Mouse (Mus musculus) midbrain, embryonic 15.5 days (tissue): ENCODE results near the gene Mast1. TPM values are rescaled to one million over a fixed set of nuclear protein-coding genes. Genes with fewer than 3 reads are reported as not detected.

Experiments used
- ATAC-seq: fragments of 200-750 bp; cut with Nextera tagmentation; replicated peaks from 2 replicates; pipeline ENCODE4 v1.8.0; 2017; ENCODE audit warnings: moderate TSS enrichment
- H3K27ac ChIP-seq: fragments of 300-500 bp; sonication (generic); 2 replicates; pipeline ENCODE4 v1.5.1; 2015; ENCODE audit warnings: mild to moderate bottlenecking, inconsistent platforms
- H3K27me3 ChIP-seq: fragments of 300-500 bp; sonication (generic); replicated peaks from 2 replicates; pipeline ENCODE4 v1.6.1; 2015; ENCODE audit warnings: inconsistent platforms
- H3K36me3 ChIP-seq: fragments of 300-500 bp; sonication (generic); replicated peaks from 2 replicates; pipeline ENCODE4 v1.6.1; 2015; ENCODE audit warnings: inconsistent platforms
- H3K4me1 ChIP-seq: fragments of 300-500 bp; sonication (generic); 2 replicates; pipeline ENCODE4 v1.6.1; 2015; ENCODE audit warnings: inconsistent platforms
- H3K4me2 ChIP-seq: fragments of 300-500 bp; sonication (generic); 2 replicates; pipeline ENCODE4 v1.6.1; 2015; ENCODE audit warnings: inconsistent platforms, mild to moderate bottlenecking, moderate library complexity
- H3K4me3 ChIP-seq: fragments of 300-500 bp; sonication (generic); 2 replicates; pipeline ENCODE4 v1.5.1; 2015; ENCODE audit warnings: mild to moderate bottlenecking, inconsistent platforms
- H3K9ac ChIP-seq: fragments of 300-500 bp; sonication (generic); 2 replicates; pipeline ENCODE4 v1.6.1; 2015; ENCODE audit warnings: mild to moderate bottlenecking, inconsistent platforms
- H3K9me3 ChIP-seq: fragments of 300-500 bp; sonication (generic); 2 replicates; pipeline ENCODE4 v1.6.1; 2016; ENCODE audit warnings: inconsistent platforms
- WGBS: fragments of 180-500 bp; shearing (Covaris S2); methylation state at CpG from one replicate; pipeline ENCODE4 v1.1.7; 2015; ENCODE audit warnings: mixed read lengths; 5-methylcytosine and 5-hydroxymethylcytosine counted together
- polyA plus RNA-seq: library from polyadenylated mRNA; unstranded; fragments of >200 nt; fragmentation: Nextera tagmentation; extraction: Ambion mirVana; gene quantifications from 2 replicates; pipeline ENCODE4 v1.2.1, GENCODE M21; 2015

The Mast1 gene
- polyA plus RNA-seq, 1 experiment from 2014 or later = 84.8 TPM

- H3K9me3 ChIP-seq = no peaks in the 10 kb centered on the region
- ATAC-seq = no peak
- no peak overlapping the region for H3K4me3 ChIP-seq
- H3K36me3 ChIP-seq = peaks cover 10% of the 10 kb centered on the region
- no peaks in the 10 kb centered on the region for H3K27me3 ChIP-seq
- no peak overlapping the region for H3K27ac ChIP-seq
- WGBS = 91% methylated on average over 13 of the region's 13 CpGs
- H3K4me2 ChIP-seq = no peak overlapping the region
- H3K4me1 ChIP-seq = peaks cover 34% of the 10 kb centered on the region
- H3K9ac ChIP-seq = no peak overlapping the region
These were observed 6.6 kb downstream of the Mast1 start for GRCm38 (mm10) chr8:84930582-84930981.

- peak overlapping the region; percentile 47 for H3K4me2 ChIP-seq
- peak; percentile 72 for ATAC-seq
- WGBS = 3% methylated on average over 52 of the region's 52 CpGs
- H3K4me1 ChIP-seq = peaks cover 15% of the 10 kb centered on the region
- no peaks in the 10 kb centered on the region for H3K27me3 ChIP-seq
- no peaks in the 10 kb centered on the region for H3K9me3 ChIP-seq
- no peak overlapping the region; the same call in 1 of the 2 replicates for H3K9ac ChIP-seq
- peaks cover 21% of the 10 kb centered on the region for H3K36me3 ChIP-seq
- H3K4me3 ChIP-seq = peak overlapping the region; percentile 23
- H3K27ac ChIP-seq = no peak overlapping the region
These were observed 8.5 kb downstream of the Mast1 start for GRCm38 (mm10) chr8:84928456-84929306.

DNA sequence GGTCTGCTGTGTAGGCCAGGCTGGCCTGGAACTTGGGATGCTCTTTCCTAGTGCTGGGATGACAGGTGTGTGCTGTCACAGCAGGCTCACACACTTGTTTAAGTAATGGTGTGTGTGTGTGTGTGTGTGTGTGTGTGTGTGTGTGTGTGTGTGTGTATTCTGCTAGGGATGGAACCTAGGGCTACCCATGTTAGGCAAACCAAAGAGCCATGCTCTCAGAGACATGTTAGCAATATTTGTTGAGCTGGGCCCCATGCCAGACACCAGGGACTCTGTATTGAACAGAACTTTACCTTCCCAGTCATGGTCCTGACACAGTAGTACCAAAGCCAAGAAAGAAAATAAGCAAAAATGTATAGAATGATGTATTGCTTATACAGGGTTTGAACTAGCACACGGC, 9.6 kb downstream of the Mast1 start:
- H3K36me3 ChIP-seq = peaks cover 28% of the 10 kb centered on the region

GRCm38 (mm10) chr8:84925557-84925956, 11.6 kb downstream of the Mast1 start:
- ATAC-seq = no peak
- Histone ChIP-seq H3K4me3 (no peak overlapping the region), H3K9ac (no peak overlapping the region), H3K4me2 (no peak overlapping the region), H3K27me3 (no peaks in the 10 kb centered on the region), H3K36me3 (peaks cover 46% of the 10 kb centered on the region), H3K27ac (no peak overlapping the region), H3K4me1 (peaks cover 13% of the 10 kb centered on the region), H3K9me3 (no peaks in the 10 kb centered on the region)
- WGBS = 72% methylated on average over 7 of the region's 7 CpGs

More for the DNA sequence above, 9.6 kb downstream of the Mast1 start:
- Histone ChIP-seq H3K9me3 (no peaks in the 10 kb centered on the region), H3K4me2 (no peak overlapping the region), H3K4me3 (no peak overlapping the region), H3K9ac (no peak overlapping the region), H3K27ac (no peak overlapping the region), H3K4me1 (peaks cover 13% of the 10 kb centered on the region), H3K27me3 (no peaks in the 10 kb centered on the region)
- WGBS = 88% methylated on average over 1 of the region's 1 CpGs
- no peak for ATAC-seq

DNA sequence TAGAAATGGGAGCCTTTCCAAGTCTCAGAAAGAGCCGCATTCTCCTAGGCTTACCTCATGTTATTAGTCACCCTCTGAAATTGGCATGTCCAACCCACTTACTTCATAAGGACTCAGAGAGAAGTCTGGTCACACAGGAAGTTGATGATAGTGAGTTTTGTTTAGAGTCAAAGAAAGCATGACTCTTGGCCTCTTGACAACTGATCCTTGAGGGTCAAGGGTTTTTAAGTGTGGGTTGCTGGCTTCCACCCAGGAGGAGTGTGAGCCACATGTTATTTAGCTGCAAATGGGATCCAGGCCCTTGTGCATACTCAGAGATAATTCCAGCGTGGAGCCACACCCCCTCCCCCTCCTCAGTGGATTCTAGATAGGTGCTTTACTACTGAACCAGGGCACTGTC, 15.6 kb downstream of the Mast1 start:
- no peak overlapping the region for H3K4me2 ChIP-seq
- no peak for ATAC-seq
- no peaks in the 10 kb centered on the region for H3K27me3 ChIP-seq
- H3K4me3 ChIP-seq = no peak overlapping the region
- no peaks in the 10 kb centered on the region for H3K9me3 ChIP-seq
- H3K4me1 ChIP-seq = no peaks in the 10 kb centered on the region
- H3K27ac ChIP-seq = no peak overlapping the region
- 91% methylated on average over 2 of the region's 2 CpGs for WGBS
- no peak overlapping the region for H3K9ac ChIP-seq
- peaks cover 73% of the 10 kb centered on the region for H3K36me3 ChIP-seq

GRCm38 (mm10) chr8:84918646-84919045, 18.5 kb downstream of the Mast1 start:
- H3K9ac ChIP-seq = no peak overlapping the region
- no peak for ATAC-seq
- WGBS = 94% methylated on average over 15 of the region's 15 CpGs
- no peak overlapping the region for H3K4me3 ChIP-seq
- peaks cover 18% of the 10 kb centered on the region for H3K27me3 ChIP-seq
- no peak overlapping the region for H3K4me2 ChIP-seq
- no peaks in the 10 kb centered on the region for H3K4me1 ChIP-seq
- H3K9me3 ChIP-seq = no peaks in the 10 kb centered on the region
- H3K27ac ChIP-seq = no peak overlapping the region
- H3K36me3 ChIP-seq = peaks cover 88% of the 10 kb centered on the region

- Histone ChIP-seq H3K9ac (no peak overlapping the region), H3K4me2 (no peak overlapping the region), H3K27me3 (peaks cover 18% of the 10 kb centered on the region), H3K4me3 (no peak overlapping the region), H3K36me3 (peaks cover 90% of the 10 kb centered on the region), H3K27ac (no peak overlapping the region), H3K4me1 (peaks cover 4% of the 10 kb centered on the region; the same call in 1 of the 2 replicates), H3K9me3 (no peaks in the 10 kb centered on the region)
- no peak for ATAC-seq
- 29% methylated on average over 20 of the region's 20 CpGs for WGBS
These were observed 19.4 kb downstream of the Mast1 start for GRCm38 (mm10) chr8:84917781-84918180.

DNA sequence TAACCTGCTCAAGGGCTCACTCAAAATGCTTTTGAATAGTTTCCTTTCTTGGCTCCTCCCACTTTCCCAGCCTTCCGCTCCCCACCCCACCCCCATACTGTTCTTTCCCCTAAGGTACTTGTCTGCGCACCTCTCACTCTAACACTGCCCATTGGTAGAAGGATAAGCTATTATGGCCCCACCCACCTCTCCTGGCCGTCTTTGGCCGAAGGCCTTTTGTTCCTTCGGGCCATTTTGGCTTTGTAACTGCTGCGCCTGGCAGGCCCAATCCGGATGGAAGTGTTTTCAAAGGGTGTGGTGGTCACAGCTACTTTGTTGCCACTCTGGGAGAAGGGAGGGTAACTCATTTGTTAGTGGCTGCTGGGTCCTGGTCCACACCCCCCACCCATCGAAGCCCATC, 21.9 kb downstream of the Mast1 start:
- Histone ChIP-seq H3K4me1 (peaks cover 5% of the 10 kb centered on the region; the same call in 1 of the 2 replicates), H3K36me3 (peaks cover 80% of the 10 kb centered on the region), H3K9me3 (no peaks in the 10 kb centered on the region), H3K27me3 (peaks cover 26% of the 10 kb centered on the region), H3K4me3 (no peak overlapping the region), H3K27ac (no peak overlapping the region), H3K9ac (no peak overlapping the region), H3K4me2 (no peak overlapping the region)
- ATAC-seq = no peak
- WGBS = 90% methylated on average over 8 of the region's 8 CpGs

- 24% methylated on average over 4 of the region's 4 CpGs for WGBS
- Histone ChIP-seq H3K9ac (no peak overlapping the region), H3K4me1 (peaks cover 9% of the 10 kb centered on the region; the same call in 1 of the 2 replicates), H3K4me2 (no peak overlapping the region), H3K27ac (no peak overlapping the region), H3K9me3 (no peaks in the 10 kb centered on the region), H3K4me3 (no peak overlapping the region), H3K27me3 (peaks cover 35% of the 10 kb centered on the region), H3K36me3 (peaks cover 69% of the 10 kb centered on the region)
- ATAC-seq = no peak
These were observed 23.2 kb downstream of the Mast1 start for GRCm38 (mm10) chr8:84913960-84914359.

DNA sequence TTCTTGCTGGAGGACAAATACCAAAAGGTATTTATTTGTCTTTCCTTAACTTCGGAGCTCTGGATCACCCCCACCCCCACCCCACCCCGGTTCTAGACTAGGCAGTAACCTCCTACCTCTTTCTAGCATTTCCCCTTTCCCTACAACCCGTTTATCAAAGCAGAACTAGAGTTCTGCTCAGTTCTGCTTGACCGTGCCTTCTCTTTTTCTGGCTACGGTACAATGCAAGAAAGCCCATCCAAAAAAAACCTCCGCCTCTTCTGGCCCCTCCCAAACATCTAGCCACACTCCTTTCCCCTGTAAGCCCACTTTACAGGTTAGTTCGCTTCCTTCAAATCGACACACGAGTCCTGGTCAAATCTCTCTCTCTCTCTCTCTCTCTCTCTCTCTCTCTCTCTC, 23.7 kb downstream of the Mast1 start:
- peak overlapping the region; percentile 39; the same call in 1 of the 2 replicates for H3K4me2 ChIP-seq
- no peak overlapping the region for H3K27ac ChIP-seq
- peaks cover 35% of the 10 kb centered on the region for H3K27me3 ChIP-seq
- H3K9ac ChIP-seq = no peak overlapping the region
- WGBS = 24% methylated on average over 9 of the region's 9 CpGs
- peak overlapping the region; percentile 15; the same call in 1 of the 2 replicates for H3K4me3 ChIP-seq
- H3K4me1 ChIP-seq = peaks cover 14% of the 10 kb centered on the region; the same call in 1 of the 2 replicates
- ATAC-seq = no peak
- H3K36me3 ChIP-seq = peaks cover 64% of the 10 kb centered on the region
- no peaks in the 10 kb centered on the region for H3K9me3 ChIP-seq

GRCm38 (mm10) chr8:84912895-84913501, 24.2 kb downstream of the Mast1 start:
- Histone ChIP-seq H3K9ac (no peak overlapping the region), H3K9me3 (no peaks in the 10 kb centered on the region), H3K4me3 (peak overlapping the region; percentile 15), H3K4me1 (peaks cover 16% of the 10 kb centered on the region; the same call in 1 of the 2 replicates), H3K36me3 (peaks cover 59% of the 10 kb centered on the region), H3K27me3 (peaks cover 35% of the 10 kb centered on the region), H3K27ac (no peak overlapping the region), H3K4me2 (peak overlapping the region; percentile 39)
- ATAC-seq = no peak
- 6% methylated on average over 55 of the region's 55 CpGs for WGBS

DNA sequence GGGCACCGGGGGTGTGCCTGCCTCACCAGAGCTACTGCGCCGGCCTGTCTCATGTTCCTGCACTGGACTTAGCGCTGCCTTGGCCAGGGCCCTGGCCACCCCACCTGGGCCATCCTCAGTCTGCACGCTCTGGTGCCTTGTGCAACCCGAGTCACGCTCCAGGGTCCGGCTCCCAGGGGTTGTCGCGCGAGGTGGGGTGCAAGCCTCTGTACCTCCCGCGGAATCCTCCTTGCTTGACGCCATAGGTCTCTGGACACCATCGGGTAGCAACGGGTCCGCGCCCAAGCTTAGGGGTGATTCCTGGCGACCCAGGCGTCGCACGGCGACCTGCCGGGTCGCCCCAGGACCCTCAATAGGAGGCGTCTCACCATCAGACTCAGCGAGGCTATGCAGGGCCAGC, 24.8 kb downstream of the Mast1 start:
- ATAC-seq = no peak
- Histone ChIP-seq H3K36me3 (peaks cover 53% of the 10 kb centered on the region), H3K27me3 (peaks cover 35% of the 10 kb centered on the region), H3K9ac (no peak overlapping the region), H3K27ac (no peak overlapping the region), H3K9me3 (no peaks in the 10 kb centered on the region), H3K4me3 (no peak overlapping the region), H3K4me1 (peaks cover 16% of the 10 kb centered on the region; the same call in 1 of the 2 replicates), H3K4me2 (no peak overlapping the region)
- WGBS = 18% methylated on average over 27 of the region's 27 CpGs
